Mouse (Mus musculus) adrenal gland (tissue): Measurements from ENCODE around the gene D430019H16Rik.

Experiments used
- intact Hi-C: fragments of 180-260 bp; cut with DNase I; formaldehyde crosslinking; loops from one replicate; pipeline ENCODE4 v1.15.1; 2025

The D430019H16Rik gene

GRCm38 (mm10) chr12:105476993-105477392 lies 23.3 kb downstream of the D430019H16Rik start:
- intact Hi-C loops, result loop anchor here (5.0 kb wide), 1 partner anchor 45 kb away; no protein-coding TSS in a partner anchor

GRCm38 (mm10) chr12:105483503-105483902 lies 29.8 kb downstream of the D430019H16Rik start:
- intact Hi-C loops, result no loop called here

GRCm38 (mm10) chr12:105490227-105490626 lies 36.6 kb downstream of the D430019H16Rik start:
- intact Hi-C loops, result loop anchor here (10.0 kb wide), 1 partner anchor 125 kb away; no protein-coding TSS in a partner anchor

GRCm38 (mm10) chr12:105490794-105491193 lies 37.1 kb downstream of the D430019H16Rik start:
- intact Hi-C loops, result loop anchor here (10.0 kb wide), 1 partner anchor 124 kb away; no protein-coding TSS in a partner anchor

GRCm38 (mm10) chr12:105494796-105495195 lies 41.1 kb downstream of the D430019H16Rik start:
- intact Hi-C loops, result loop anchor here (5.0 to 10.0 kb wide), 2 partner anchors 120 to 233 kb away; no protein-coding TSS in a partner anchor

GRCm38 (mm10) chr12:105497894-105498293 lies 44.2 kb downstream of the D430019H16Rik start:
- intact Hi-C loops, result loop anchor here (1.0 to 10.0 kb wide), 3 partner anchors 87 to 229 kb away; no protein-coding TSS in a partner anchor

DNA sequence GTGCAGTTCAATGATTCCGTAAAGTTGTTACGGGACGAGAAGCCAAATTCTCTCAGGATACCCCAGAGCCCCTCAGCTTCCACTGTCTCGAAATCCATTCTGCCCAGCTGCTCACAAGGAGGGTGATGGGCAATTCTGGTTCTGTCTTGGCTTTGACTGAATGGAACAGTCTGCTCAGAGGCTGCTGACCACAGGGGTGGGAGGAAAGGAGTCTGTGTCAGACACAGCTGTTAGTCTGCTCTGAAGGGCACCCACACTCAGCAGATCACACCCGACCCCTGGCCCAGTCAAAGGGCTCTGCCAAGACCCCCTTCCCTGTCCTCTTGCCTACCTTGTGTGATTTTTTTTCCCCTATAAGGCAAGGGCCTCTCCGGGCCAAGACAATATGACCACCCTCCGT lies 44.8 kb downstream of the D430019H16Rik start:
- intact Hi-C loops, result loop anchor here (1.0 to 10.0 kb wide), 3 partner anchors 87 to 229 kb away; no protein-coding TSS in a partner anchor

DNA sequence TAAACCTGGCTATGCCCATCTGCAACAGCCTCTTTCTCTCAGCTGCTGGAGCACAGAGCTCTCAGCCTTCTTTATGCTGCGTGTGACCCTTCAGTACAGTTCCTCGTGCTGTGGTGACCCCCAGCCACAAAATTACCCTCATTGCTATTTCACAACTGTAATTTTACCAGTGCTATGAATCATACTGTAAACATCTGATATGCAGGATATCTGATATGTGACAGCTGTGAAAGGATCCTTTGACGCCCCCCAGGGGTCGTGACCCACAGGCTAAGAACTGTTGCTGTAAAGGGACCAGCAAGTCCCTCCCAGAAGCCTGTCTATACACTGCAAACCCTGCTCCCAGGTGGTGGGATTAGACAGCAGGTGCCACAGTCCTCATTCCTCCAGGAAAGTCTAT lies 45.2 kb downstream of the D430019H16Rik start:
- intact Hi-C loops, result loop anchor here (1.0 to 10.0 kb wide), 3 partner anchors 86 to 228 kb away; no protein-coding TSS in a partner anchor

DNA sequence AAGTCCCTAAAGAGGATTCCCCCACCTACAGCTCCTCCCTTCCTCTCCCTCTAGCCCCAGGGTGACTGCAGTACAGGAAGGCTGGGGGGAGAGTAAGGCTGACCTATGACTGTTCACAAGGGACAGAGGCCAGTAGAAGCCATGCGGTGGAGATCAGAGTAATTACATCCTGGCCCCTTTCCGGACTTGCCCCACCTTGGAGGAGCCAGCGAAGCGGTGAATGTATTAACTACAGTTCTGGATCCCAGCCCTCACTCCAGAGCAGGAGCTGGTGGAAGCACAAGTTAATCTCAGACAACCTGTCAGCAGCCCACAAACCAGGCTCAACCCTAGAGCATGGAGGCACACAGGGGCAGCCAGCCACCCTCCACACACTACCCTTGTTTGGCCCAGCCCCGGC lies 47.3 kb downstream of the D430019H16Rik start:
- intact Hi-C loops, result no loop called here

GRCm38 (mm10) chr12:105504736-105505135 lies 51.1 kb downstream of the D430019H16Rik start:
- intact Hi-C loops, result no loop called here

GRCm38 (mm10) chr12:105511109-105511508 lies 57.5 kb downstream of the D430019H16Rik start:
- intact Hi-C loops, result no loop called here

- intact Hi-C loops, result no loop called here
These were observed 58.2 kb downstream of the D430019H16Rik start for GRCm38 (mm10) chr12:105511671-105512502.

- intact Hi-C loops, result no loop called here
These were observed 60.5 kb downstream of the D430019H16Rik start for GRCm38 (mm10) chr12:105514111-105514510.

- intact Hi-C loops, result no loop called here
These were observed 63.5 kb downstream of the D430019H16Rik start for GRCm38 (mm10) chr12:105517026-105517675.

- intact Hi-C loops, result no loop called here
These were observed 66.2 kb downstream of the D430019H16Rik start for GRCm38 (mm10) chr12:105519851-105520250.

DNA sequence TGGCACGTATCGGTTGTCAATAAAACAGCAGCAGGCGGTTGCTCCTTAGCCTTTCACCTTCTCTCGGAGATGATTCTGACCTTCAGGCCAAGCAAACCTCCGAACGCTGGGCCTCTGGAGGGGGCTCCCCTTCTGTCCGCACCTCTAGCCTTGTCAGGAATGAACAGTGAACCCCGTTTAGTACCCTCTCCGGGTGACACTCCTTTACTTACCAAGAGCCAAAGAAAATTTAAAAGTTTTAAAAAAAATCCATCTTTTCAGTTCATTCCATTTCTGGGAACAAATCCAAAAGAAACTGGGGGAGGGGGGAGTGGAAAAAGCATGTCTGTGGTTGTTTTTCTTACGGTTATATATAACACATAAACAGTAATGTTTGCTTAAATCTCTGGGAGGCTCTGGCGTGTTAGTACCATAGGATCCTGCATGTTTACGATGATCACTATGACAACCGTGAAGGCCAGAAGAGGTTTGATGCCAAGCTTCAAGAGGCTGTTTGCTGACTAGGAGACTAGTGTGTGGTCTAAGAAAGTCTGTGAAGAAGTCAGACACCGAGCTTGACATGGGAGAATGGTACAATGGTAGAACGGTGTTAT lies 67.6 kb downstream of the D430019H16Rik start:
- intact Hi-C loops, result no loop called here

- intact Hi-C loops, result no loop called here
These were observed 70.1 kb downstream of the D430019H16Rik start for GRCm38 (mm10) chr12:105523737-105524136.

DNA sequence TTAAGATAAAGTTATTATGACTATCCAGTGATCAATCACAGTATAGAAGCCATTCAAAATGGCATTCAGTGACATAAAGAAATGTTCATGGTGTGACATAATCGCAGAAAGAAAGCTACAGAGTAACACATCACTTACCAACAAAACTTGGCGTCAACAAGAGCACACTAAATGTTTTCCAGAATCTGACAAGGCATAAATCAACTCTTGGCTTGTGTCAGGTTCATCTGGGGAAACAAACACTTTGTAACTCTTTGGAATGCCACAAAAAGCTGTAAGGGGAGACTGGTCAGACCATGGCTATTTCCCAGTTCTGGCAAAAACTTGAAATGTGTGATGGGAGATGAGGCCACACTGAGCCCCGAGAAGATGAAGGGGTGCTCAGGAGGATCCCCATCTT lies 72.5 kb downstream of the D430019H16Rik start:
- intact Hi-C loops, result no loop called here

GRCm38 (mm10) chr12:105526829-105527228 lies 73.2 kb downstream of the D430019H16Rik start:
- intact Hi-C loops, result no loop called here

- intact Hi-C loops, result no loop called here
These were observed 75.9 kb downstream of the D430019H16Rik start for GRCm38 (mm10) chr12:105529545-105529944.

GRCm38 (mm10) chr12:105531724-105532371 lies 78.2 kb downstream of the D430019H16Rik start:
- intact Hi-C loops, result no loop called here
